Mouse (Mus musculus) heart, postnatal 36 days (tissue): Measurements from ENCODE around the gene Cers6. TPM values are rescaled to one million over a fixed set of nuclear protein-coding genes. Genes with fewer than 3 reads are reported as not detected.

Experiments used
- DNase-seq, 2 experiments: peaks; one replicate each; pipeline ENCODE4 v3.0.0; 2021 to 2022
- intact Hi-C: fragments of 180-260 bp; cut with DNase I; formaldehyde crosslinking; loops from one replicate; pipeline ENCODE4 v1.15.1; 2025
- total RNA-seq, 2 experiments: library from RNA; stranded (reverse); gene quantifications; 2 replicates each; pipeline ENCODE4 v1.2.3; 2021

Gene Cers6
- total RNA-seq, 2 experiments from 2014 or later: 9.1 to 12.0 TPM

DNA sequence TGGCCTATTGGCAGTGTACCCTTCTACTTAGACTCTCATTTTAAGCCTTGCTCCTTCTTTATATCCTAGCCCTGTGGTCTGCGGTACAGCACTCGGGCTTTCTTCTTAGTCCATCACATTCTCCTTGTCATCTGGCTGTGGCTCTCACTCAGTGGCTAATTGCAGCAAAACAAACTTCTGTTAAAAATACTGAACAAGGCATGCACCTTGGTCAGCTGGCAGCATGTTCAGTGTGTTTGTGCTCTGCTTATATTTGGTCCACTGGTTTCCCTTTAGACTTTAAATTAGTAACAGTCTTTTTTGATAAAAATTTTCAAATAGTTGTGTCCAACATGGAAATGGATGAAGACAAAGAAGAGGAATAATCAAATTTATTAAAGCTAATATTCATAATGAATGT is 94.3 kb downstream of the Cers6 start:
- intact Hi-C loops: no loop called here
- DNase-seq: no peak

DNA sequence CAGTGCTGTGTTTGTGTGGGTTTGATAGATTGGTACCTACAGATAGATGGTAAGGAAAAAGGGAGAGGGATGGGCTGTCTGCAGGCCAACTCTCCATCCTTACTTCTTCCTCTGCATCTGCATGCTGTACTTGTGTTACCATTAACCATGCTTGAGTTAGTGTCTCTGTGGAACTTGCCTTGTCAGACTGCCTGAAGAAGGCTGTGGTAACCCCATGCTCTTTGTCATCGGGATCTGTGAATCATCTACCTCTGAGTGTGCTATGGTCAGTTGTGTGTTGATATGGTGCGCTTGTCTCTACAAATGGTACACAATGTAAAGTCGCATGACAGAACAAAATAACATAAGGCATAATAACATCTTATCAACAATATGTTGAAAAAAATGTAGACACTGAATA is 94.9 kb downstream of the Cers6 start:
- intact Hi-C loops: no loop called here
- DNase-seq: no peak

DNA sequence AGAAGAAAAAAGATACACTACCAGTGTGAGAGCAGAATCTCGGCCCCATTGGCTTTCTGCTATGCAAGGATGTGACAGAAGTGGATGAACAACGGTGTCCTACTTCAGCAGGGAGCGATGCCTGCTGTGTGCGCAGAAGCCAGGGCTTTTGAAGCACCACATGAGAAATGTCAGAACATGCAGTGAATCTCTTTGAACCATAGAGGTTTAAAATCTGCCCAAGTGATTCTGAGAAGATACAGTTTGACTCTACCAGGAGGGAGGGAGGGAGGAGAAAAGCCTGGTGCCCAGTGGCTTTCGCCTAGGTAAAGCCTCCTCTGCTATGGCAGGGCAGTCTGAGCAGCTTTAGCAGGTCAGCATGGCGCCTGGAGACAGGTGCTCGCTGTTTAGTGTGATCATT is 96.6 kb downstream of the Cers6 start:
- intact Hi-C loops: no loop called here

DNA sequence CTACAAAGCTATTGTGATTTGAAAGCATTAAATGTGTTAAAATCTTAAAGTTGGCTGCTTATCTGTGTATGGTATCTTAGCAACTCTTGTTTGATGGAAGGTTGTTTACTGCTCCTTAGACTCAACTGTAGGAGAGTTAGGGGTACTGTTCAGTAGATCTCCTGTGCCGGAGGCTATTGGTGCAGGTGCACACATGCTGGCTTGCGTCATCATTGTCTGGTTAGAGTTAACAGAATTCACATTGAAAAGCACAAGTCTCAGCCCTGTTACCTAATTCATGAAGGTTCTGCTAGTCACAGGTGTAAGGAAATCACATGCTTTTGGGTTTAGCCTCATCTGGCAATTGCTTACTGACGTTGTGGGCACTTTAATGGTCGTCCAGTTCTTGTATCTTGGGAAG is 98.3 kb downstream of the Cers6 start:
- no peak for DNase-seq
- intact Hi-C loops: no loop called here

More for the DNA sequence above, 96.6 kb downstream of the Cers6 start:
- no peak for DNase-seq

DNA sequence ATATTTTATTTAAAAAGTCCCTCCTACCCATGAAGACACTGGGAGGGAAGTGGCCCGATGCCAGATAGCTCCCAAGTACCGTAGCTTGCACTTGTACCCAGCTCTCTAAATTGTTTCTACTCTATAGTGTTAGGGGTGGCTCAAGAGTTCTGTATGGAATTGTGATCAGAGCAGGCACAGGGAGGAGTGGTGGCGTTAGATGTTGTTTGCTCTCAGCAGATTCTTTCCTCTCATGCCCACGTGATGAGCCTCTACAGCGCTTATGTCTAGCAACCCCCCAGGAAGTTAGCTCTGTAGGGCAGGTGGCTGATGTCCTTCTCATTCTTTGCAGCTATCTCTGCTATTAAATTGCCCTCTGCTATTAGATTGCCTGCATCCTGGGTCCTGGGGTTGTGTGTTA is 98.8 kb downstream of the Cers6 start:
- DNase-seq: no peak
- intact Hi-C loops: no loop called here

DNA sequence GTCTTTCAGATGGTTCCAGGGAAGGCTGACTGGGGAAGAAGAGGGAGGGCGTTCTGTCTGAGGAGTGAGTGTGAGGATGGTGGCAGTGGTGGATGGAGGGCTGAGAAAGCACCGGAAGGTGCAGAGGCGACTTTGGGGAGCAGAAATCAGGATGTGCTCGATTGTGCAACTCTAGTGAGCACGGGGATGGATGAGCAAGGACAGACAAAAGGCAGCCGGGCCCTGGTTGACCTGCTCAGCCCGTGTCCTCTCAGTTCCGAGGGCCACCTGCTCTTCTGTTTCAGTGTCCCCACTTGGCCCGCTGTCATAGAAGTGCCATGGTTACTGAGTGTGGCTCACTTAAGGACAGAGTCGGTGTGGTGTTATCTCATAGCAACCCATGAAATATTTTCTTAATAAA is 99.4 kb downstream of the Cers6 start:
- DNase-seq: no peak
- intact Hi-C loops: no loop called here

DNA sequence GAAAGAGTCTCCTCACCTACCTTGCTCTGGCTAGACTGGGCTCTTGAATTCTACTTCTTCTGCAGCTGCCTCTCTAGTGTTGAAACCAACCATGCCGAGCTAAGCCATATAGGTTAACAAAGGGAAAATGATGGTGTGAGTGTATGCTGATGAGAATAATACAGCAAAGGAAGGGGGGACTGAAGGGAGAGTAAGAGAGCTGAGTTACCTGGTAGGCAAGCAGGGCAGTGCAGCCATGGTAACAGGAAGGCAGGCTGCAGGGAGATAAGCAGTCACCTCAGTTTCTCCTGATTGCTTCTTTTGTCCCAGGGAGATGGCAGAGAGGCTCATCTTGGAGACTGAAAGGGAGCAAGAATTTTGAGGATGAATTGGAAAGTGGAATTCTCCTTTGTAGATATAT is 105.1 kb downstream of the Cers6 start:
- intact Hi-C loops: no loop called here

DNA sequence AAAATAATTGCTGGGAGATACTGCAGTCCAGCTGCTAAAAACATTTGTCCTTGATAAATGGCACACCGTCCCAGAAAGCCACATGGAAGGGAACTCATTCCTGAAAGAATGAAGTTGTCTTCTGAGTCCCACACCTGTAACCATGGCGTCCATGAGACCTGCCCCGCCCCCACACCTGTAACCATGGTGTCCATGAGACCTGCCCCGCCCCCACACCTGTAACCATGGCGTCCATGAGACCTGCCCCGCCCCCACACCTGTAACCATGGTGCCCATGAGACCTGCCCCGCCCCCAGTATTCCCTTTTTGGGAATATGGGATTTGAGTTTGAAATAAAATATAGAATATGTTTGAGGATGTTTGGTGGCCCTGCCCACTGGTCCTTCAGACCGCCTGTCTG is 106.8 kb downstream of the Cers6 start:
- intact Hi-C loops: no loop called here
- DNase-seq: no peak

More for the DNA sequence above, 105.1 kb downstream of the Cers6 start:
- no peak for DNase-seq

DNA sequence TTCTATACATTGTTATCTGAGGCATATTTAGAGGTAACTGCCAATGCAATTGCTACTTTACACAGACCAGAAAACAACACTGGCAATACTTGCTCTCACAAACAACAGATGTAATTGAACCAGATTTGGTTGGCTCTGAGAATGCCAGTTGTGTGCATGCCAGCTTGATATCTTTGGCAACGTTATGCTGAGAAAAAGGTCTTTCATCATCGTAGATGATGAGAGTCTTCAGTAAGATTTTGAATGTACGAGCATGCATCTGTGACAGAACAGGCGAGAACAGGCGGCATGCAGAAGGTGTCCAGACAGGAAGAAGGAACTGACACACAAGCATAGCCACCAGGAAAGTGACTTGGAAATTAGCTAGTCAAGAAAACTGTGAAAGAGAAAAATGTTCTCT is 110.6 kb downstream of the Cers6 start:
- DNase-seq: no peak
- intact Hi-C loops: no loop called here

DNA sequence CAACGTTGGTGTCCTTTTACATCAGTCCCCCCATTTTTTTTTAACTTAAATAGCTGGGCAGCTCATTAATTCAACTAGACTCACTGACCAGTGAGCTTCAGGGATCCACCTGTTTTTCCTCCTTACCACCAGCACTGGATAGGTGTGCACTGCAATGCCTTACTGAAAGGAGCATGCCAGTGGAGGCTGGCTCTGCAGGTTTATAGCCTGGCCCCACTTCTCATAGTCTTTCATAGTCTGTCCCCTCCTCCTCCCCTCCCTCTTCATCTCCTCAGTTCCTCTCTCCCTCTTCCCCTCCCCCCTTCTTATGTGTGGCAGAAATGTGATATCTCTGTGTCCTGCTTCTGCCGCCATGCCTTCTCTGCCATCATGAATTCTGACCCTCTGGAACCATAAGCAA is 112.5 kb downstream of the Cers6 start:
- intact Hi-C loops: no loop called here
- DNase-seq: no peak

DNA sequence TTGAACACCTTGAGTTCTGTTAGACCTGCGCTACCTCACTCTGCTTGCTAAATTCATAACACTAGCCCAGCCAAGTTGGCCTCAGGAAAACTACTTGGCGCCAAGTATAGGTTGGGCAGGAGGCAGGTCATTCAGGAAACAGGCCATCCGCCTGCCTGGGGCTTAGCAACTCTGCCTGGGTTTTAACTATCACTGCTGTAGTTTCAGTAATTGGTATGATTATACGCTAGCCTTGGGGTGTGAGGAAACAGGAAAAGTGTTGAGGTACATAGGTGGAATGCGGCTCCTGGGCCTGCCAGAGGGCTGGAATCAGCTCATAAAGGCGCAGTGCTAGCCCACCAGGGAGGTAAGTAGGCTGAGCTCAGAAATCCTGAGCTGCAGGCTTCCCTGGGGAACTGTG is 114.0 kb downstream of the Cers6 start:
- no peak for DNase-seq
- intact Hi-C loops: no loop called here

DNA sequence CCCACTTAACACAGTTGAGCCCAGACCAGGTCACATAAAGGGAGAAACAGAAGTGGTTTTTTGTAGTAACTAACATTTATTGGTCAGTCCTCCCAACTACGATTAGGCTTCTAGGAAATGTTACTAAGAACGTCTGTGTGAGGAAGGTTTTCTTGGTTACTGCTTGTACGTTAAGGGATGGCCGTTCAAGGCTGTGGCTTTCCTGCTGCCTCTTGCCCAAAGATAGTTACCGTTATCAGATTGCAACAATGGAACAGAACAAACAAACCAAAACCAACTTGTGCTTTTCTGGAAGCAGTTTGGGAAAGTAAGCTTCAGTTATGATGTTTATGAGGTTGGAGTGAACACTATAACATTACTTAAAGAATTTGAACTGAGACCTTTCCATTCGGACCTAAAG is 114.5 kb downstream of the Cers6 start:
- intact Hi-C loops: no loop called here
- DNase-seq: no peak

DNA sequence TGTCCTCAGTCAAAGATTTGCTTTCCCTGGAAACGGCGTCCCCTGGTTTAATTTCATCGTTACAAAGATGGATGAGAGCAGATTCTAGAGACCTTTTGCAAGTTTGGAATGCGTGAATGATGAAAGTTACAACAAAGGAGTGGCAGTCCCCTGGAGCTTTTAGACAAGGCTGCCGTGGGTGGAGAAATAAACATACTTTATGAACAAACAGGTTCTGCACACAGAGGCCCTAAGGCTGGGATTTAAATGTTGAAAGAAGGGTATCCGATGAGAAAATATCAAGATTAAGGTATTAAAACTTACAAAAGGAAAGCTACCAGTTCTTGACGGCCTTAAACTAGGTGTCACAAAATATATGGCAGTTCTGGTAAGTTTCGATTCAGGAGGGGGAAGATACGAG is 117.0 kb downstream of the Cers6 start:
- DNase-seq: no peak

DNA sequence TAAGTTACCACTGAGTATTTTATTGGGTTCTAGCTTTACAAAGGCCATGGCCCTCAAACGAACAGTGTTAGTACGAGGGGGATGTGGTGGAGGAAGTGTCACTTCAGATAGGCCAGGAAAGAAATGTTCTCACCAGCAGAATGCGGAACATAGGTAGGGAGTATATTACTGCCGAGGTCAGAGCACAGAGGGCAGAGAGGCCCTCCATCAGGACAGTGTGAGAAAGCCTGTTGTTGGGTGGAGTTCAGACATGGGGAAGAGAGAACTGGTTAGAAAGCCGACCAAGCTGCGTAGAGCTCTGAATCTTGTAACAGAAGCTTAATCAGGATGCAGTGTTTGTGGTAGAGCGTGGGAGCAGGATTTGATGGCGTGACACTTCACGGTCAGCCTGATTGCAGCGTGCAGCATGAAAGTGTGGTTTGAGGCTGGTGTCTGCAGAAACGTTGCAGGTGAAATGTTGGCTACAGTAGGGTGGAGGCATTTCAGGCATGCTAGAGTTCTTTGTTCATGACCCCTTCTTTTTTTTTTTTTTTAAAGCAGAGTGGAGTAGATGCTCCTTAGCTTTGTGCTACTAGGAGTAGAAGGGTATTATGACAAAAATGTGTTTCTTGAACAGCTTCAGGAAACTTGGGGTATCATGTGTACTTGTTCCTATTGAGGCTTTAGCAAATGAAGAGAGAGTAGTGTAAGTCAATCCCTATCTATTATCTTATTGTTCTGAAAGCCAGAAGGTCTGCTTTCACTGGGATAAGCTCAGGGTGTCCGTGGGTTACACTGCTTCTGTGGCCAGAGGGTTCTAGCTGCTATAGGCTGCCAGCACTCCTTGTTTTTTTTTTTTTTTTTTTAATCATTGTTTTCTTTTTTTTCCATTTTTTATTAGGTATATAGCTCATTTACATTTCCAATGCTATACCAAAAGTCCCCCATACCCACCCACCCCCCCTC is 117.7 kb downstream of the Cers6 start:
- no peak for DNase-seq
- intact Hi-C loops: no loop called here

More for the DNA sequence above, 117.0 kb downstream of the Cers6 start:
- intact Hi-C loops: no loop called here

DNA sequence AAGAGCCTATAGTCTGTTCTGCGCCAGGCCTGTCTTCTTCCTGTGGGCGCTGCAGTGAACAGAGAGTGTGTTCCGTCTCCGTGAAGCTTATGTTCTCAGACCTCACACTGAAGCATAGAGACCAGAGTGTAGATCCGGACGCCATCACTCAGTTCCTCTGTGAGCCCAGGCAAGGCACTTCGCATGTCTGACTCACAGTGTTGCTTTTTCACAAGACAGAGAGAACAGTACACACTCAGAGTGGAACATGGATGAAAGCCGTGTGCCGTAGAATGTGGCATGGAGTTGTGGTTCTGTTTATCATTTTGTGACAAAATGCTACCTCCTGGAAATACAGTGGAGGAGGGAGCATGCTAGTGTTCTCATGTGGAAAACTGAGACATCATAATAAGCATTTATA is 120.1 kb downstream of the Cers6 start:
- intact Hi-C loops: no loop called here
- no peak for DNase-seq

DNA sequence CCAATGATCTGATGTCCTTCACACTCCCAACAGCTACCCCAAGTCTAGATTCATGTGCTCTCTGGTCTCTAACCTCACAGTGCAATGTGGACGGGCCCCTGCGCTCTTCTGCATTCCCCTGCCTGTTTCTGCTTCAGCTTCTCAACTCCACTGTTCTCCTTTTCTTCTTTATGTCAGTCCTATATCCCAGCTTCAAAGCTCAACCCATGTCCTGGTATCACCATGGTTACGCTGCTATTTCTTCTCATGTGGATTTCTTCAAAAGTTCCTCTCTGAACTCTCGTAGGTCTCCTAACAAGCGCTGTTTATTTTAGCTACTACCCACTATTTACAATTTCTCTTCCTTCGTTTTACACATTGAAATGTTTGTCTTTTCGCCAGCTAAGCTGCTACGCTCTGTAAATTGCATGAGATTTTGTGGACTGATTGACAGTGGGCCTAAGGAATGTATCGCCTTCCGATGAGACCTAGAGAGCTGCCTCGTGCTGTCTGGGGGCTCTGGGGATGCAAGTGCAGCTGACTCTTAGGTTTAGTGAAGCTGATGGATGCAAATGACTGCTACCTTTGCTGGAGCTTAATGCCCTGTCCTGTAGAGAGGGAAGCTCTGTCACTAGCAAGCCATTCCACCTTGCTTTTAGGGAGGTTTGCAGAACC is 120.6 kb downstream of the Cers6 start:
- intact Hi-C loops: no loop called here
- no peak for DNase-seq

DNA sequence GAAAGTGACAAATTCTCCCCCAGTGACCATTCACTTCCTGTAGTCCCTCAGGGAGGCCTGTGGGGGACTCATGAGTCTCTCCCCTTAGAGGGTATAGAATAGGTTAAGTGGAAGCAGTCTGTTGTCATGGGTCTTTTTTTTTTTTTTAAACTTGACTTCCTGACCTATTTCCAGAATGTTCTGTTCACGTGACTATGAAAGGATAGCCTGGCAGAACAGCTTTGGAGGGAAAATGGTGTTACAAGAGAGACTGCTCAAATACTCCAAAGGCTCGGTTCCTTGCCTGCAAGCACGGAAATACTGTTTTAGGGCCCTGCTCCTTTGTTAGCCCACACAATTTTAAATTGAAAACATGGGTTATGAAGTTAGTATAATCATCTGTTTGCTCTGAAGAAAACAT is 121.7 kb downstream of the Cers6 start:
- intact Hi-C loops: no loop called here
- DNase-seq: no peak

DNA sequence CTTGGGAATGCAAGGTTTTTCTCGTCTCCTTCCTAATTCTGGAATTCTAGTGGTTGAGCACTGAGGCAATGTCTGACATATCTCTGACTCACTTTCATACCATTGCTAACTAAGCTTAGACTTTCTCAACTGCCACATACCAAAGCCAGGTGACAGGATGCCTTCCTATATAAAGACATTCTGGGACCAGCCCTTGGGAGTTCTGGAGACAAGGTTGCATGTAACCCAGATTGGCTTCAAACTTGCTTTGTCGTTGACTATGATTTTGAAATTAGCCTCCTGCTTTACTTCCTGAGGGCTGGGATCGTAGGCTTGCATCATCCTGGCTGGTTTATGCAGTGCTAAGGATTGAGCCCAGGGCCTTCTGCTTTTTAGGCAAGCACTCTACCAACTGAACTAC is 122.2 kb downstream of the Cers6 start:
- intact Hi-C loops: no loop called here
- no peak for DNase-seq

DNA sequence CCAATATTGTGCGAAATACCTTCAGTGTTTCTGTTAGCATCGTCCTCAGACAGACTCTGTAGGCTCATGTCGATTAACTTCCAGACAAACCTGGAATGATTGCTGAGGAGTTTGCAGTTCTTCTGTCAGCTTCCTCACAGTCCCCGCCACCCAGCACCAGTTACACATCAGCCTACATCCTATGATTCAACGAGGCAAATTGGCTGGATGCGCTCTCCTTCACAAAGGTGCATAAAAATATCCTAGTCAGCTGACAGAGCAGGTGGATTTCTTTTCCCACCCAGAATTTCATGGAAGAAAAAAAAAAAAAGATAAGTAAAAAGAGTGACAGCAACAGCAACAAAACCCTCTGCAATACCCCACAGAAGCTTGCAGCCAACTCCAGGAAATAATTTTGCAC is 127.9 kb downstream of the Cers6 start:
- DNase-seq: no peak
- intact Hi-C loops: no loop called here

DNA sequence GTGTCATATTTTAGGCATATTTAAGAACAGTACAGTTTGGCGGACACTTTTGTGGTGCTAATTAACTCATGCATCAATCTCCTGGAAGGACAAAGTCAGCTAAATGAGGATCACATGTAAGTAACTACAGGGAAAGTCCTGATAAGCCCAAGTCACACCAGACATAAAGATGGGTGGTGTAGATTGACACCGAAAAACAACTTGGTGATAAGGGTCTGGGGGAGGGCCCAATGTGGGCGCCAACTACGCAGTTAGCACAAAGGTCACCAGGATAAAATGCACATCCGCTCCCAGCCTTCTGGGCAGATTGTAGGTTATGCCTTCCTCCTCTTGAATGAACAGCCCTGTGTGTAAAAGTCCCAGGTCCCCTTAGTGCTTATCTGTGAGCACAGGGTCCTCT is 131.4 kb downstream of the Cers6 start:
- intact Hi-C loops: no loop called here
- no peak for DNase-seq

DNA sequence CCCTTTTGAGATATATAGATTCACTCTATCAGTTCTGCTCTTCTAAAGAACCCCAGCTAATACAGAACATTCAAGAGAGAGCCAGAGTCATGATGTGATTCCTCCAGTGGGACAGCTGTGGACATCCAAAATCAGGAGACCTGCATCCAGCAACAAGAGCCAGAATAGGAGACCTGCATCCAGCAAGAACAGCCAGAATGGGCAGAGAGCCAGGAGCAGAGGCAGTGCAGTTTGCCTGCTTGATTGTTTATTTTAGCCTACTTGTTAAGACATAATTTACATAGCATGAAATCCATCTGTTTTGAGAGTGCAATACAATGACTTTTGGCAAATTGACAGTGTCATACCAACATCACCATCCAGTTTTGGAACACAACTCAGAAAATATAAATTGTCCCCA is 133.2 kb downstream of the Cers6 start:
- no peak for DNase-seq
- intact Hi-C loops: no loop called here

DNA sequence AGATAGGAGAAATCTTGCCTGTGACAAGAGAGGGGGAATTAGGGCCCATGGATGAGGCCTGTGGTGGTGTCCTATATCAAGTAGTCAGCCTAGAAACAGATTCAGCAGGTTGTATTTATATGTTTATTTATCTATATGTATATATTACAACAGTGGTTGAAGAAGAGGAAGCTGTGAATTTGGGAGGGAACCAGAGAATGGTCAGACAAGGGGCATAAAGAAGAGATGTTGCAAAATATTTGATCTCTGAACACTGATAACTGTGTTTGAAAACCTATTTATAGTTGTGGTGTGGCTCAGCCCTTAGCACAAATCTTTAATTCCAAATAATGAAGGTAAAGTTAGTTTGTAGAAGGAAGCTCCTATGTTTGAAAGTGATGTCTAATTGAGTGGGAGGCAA is 134.5 kb downstream of the Cers6 start:
- DNase-seq: no peak
- intact Hi-C loops: no loop called here
